ENCODE assay signal across 20 mouse cellular contexts in the genomic region with DNA sequence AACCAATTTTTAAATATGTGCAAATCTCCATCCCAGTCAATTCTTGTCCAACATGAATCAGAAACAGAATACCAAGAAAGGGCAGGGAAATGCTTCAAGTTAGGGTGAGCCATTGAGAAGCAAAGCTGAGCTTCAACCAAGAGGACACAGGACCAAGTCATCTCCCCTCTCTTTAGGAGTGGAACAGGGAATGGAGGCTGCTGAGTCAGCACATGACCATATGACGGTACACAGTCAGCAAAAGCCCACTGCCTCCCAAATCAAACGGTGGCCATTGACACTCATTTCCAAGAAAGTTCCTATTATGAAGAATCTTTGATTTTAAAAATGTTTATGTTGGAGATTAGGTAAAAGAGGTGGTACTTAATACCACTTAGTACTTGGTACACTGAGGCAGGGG. TPM values are rescaled to one million over a fixed set of nuclear protein-coding genes. Genes with fewer than 3 reads are reported as not detected.
DNase-seq lines count a peak whose midpoint lies in the region; TF ChIP-seq lines count a peak whose summit lies in the region.
"Had no signal": no experiment of that assay in that cellular context is flagged by ENCODE, and none has a peak within 500 bp of the region (broad histone marks: within the 10 kb centered on the region; RNA-seq: fewer than 3 reads in every experiment).

No protein-coding gene starts in this region.

- H3K4me1 ChIP-seq in CH12.LX (ENCODE audit: control insufficient read depth in 1 of 2, insufficient read depth in 2 of 2): no peaks in the 10 kb centered on the region
- H3K4me1 ChIP-seq in ES-E14 (ENCODE audit: control insufficient read depth in 2 of 2, insufficient read depth in 2 of 2, low read length in 2 of 2, poor library complexity in 1 of 2): no peaks in the 10 kb centered on the region

- H3K4me2 ChIP-seq in CH12.LX (ENCODE audit: insufficient read depth, low read depth, poor library complexity, severe bottlenecking): no peak overlapping the region

- DNase-seq in CH12.LX (ENCODE audit: extremely low read depth) (no peak), ES-E14 (ENCODE audit: low read depth, low spot score) (no peak)
- DNase-seq in ovary, postnatal 14 days (ENCODE audit: low spot score): no peak
- DNase-seq in right cerebral cortex, adult 18-20 months: no peak
- DNase-seq: adrenal gland, adult 2 months; adrenal gland, adult 8-10 months; adrenal gland, postnatal 10 days; adrenal gland, postnatal 14 days; adrenal gland, postnatal 25 days; adrenal gland, postnatal 36 days; B cell, adult 2 months; cerebellum, adult 11 months; cerebellum, adult 11-12 months; cerebellum, adult 18-20 months; cerebellum, adult 2 months; cerebellum, adult 8-10 months had no signal

- in situ Hi-C loops in CH12.LX (cut with MboI; ENCODE audit: low pct_ligation_motif_present, low pct_unique_long_range_greater_than_20kb, low sequenced_read_pairs): no loop called here
- in situ Hi-C loops in ES-E14 (cut with MboI; ENCODE audit: low sequenced_read_pairs in 2 of 2, unreplicated experiment in 2 of 2): no loop called here

- dilution Hi-C loops in CH12.LX (cut with MboI; ENCODE audit: extremely low pct_ligation_motif_present, extremely low pct_unique_long_range_greater_than_20kb, low sequenced_read_pairs): no loop called here

- TF ChIP-seq EP300 in CH12.LX (IDR thresholded peaks at IDR 0.05; ENCODE audit: low read length): no peak

- H3K27ac ChIP-seq in CH12.LX (ENCODE audit: insufficient read depth, low read depth) (no peak overlapping the region), ES-E14 (ENCODE audit: insufficient read depth, low read depth, low read length, poor library complexity, severe bottlenecking) (no peak overlapping the region)

- H3K4me3 ChIP-seq in CH12.LX (replicated peaks in 1 of 3; ENCODE audit: low read depth in 2 of 3, low read length in 2 of 3, poor library complexity in 1 of 3) (no peak overlapping the region), ES-E14 (ENCODE audit: insufficient read depth in 1 of 2, low read depth in 1 of 2, low read length in 2 of 2, poor library complexity in 1 of 2, severe bottlenecking in 1 of 2) (no peak overlapping the region)

- H3K27me3 ChIP-seq in CH12.LX (replicated peaks): peaks cover 31% of the 10 kb centered on the region
- H3K27me3 ChIP-seq: Patski had no signal

- H3K79me2 ChIP-seq in CH12.LX (replicated peaks; ENCODE audit: control insufficient read depth, extremely low read depth, insufficient read depth, poor library complexity, severe bottlenecking): no peaks in the 10 kb centered on the region

- H3K9me3 ChIP-seq in CH12.LX (replicated peaks; ENCODE audit: low read length) (no peaks in the 10 kb centered on the region), ES-E14 (ENCODE audit: control insufficient read depth, insufficient read depth, low read depth, low read length) (no peaks in the 10 kb centered on the region)

- no peak for TF ChIP-seq CTCF in CH12.LX (conservative IDR thresholded peaks at IDR 0.05 in 1 of 2, IDR thresholded peaks at IDR 0.05 in 1 of 2; ENCODE audit: low read depth in 2 of 2, low read length in 2 of 2)

- no peak overlapping the region for H3K9ac ChIP-seq in CH12.LX (ENCODE audit: insufficient read depth, low read depth)
- no peak overlapping the region for H3K9ac ChIP-seq in ES-E14 (ENCODE audit: insufficient read depth, low read depth, low read length, poor library complexity, severe bottlenecking)

- TF ChIP-seq RAD21 in CH12.LX (IDR thresholded peaks at IDR 0.05; ENCODE audit: low read depth, low read length): no peak

- no peak for TF ChIP-seq POLR2A in CH12.LX (IDR thresholded peaks at IDR 0.05; ENCODE audit: low read depth, low read length)

- H3K36me3 ChIP-seq in CH12.LX (replicated peaks in 1 of 2; ENCODE audit: control insufficient read depth in 1 of 2, insufficient read depth in 1 of 2, low read length in 1 of 2) (no peaks in the 10 kb centered on the region), ES-E14 (ENCODE audit: control insufficient read depth, insufficient read depth, low read length, poor library complexity, severe bottlenecking) (no peaks in the 10 kb centered on the region)
- H3K36me3 ChIP-seq: G1E had no signal

TF ChIP-seq in CH12.LX, 34 proteins besides CTCF, POLR2A, EP300 and RAD21:
- TF ChIP-seq MEF2A (IDR thresholded peaks at IDR 0.05; ENCODE audit: borderline replicate concordance, low read depth, low read length) (no peak), SMC3 (IDR thresholded peaks at IDR 0.05; ENCODE audit: low read depth, low read length) (no peak), E2F4 (IDR thresholded peaks at IDR 0.05; ENCODE audit: insufficient replicate concordance, low read depth, low read length) (no peak), UBTF (IDR thresholded peaks at IDR 0.05; ENCODE audit: low read depth, low read length) (no peak), MAFK (IDR thresholded peaks at IDR 0.05; ENCODE audit: insufficient replicate concordance, low read length) (peak; percentile 50; the same call in 1 of the 2 replicates), ELF1 (IDR thresholded peaks at IDR 0.05; ENCODE audit: low read depth, low read length) (no peak)

TF ChIP-seq in ES-E14, 5 proteins besides CTCF, POLR2A, EP300 and RAD21:
- TF ChIP-seq MAFK (IDR thresholded peaks at IDR 0.05; ENCODE audit: insufficient read depth, low read depth, low read length): peak; percentile 61
- TF ChIP-seq HCFC1 (IDR thresholded peaks at IDR 0.05; ENCODE audit: borderline replicate concordance, insufficient read depth, low read length): no peak

RNA-seq across cellular contexts. Expression of a gene that starts 44.4 kb away (rescaled TPM):
- not detected in 2 replicates for total RNA-seq in CH12.LX (2012; rRNA removed)
- not detected in 2 replicates for total RNA-seq in CH12.LX (2014; rRNA removed)
- not detected in 2 replicates for polyA plus RNA-seq in CH12.LX (2012; ENCODE audit: insufficient read length, low read depth)
- 0.27 and 0.32 TPM in 2 replicates for total RNA-seq in ES-E14 (2012; rRNA removed)
- total RNA-seq: MEL had no signal
- polyA plus RNA-seq: activated CD4-positive, CD25-positive, alpha-beta regulatory T cell, adult 4 months; G1E; Patski had no signal
